Mouse (Mus musculus): ENCODE data around the gene Mcm2. TPM values are rescaled to one million over a fixed set of nuclear protein-coding genes. Genes with fewer than 3 reads are reported as not detected.

Gene Mcm2
- polyA plus RNA-seq (2012; rRNA removed) = 8.9 and 10.2 TPM in 2 replicates

- under 1% methylated on average over 33 of the region's 33 CpGs for WGBS
- Histone ChIP-seq H3K4me3 (ENCODE audit: insufficient read depth, low read depth, low read length) (peak within 1 kb of the TSS; percentile 79), H3K27me3 (replicated peaks; ENCODE audit: control insufficient read depth, insufficient read depth, low read length) (no peaks in the 10 kb centered on the region), H3K27ac (ENCODE audit: insufficient read depth, low read depth, low read length) (no peak within 1 kb of the TSS), H3K36me3 (ENCODE audit: control insufficient read depth, insufficient read depth, low read length) (no peaks in the 10 kb centered on the region), H3K4me1 (ENCODE audit: control insufficient read depth, insufficient read depth, low read length) (peaks cover 16% of the 10 kb centered on the region)
- peak; percentile 98 for DNase-seq
- TF ChIP-seq CTCF (conservative IDR thresholded peaks at IDR 0.05; ENCODE audit: insufficient read depth, insufficient read length, low read depth, low read length) (no peak), POLR2A (IDR thresholded peaks at IDR 0.05; ENCODE audit: low read depth, low read length) (no peak)
These were observed at the start of gene Mcm2 for GRCm38 (mm10) chr6:88898534-88899048. Gene Mcm2 (minus strand): TSS chr6:88898780.

GRCm38 (mm10) chr6:88947771-88948170 is 49.2 kb upstream of the Mcm2 start:
- H3K27ac ChIP-seq (ENCODE audit: insufficient read depth, low read depth, low read length) = no peak overlapping the region
- H3K4me1 ChIP-seq (ENCODE audit: control insufficient read depth, insufficient read depth, low read length) = no peaks in the 10 kb centered on the region
- no peak for DNase-seq
- H3K36me3 ChIP-seq (ENCODE audit: control insufficient read depth, insufficient read depth, low read length) = no peaks in the 10 kb centered on the region
- H3K4me3 ChIP-seq (ENCODE audit: insufficient read depth, low read depth, low read length) = no peak overlapping the region
- H3K27me3 ChIP-seq (replicated peaks; ENCODE audit: control insufficient read depth, insufficient read depth, low read length) = no peaks in the 10 kb centered on the region
- TF ChIP-seq POLR2A (IDR thresholded peaks at IDR 0.05; ENCODE audit: low read depth, low read length) = no peak
- TF ChIP-seq CTCF (conservative IDR thresholded peaks at IDR 0.05; ENCODE audit: insufficient read depth, insufficient read length, low read depth, low read length) = no peak

- 89% methylated on average over 6 of the region's 6 CpGs for WGBS
- TF ChIP-seq POLR2A (IDR thresholded peaks at IDR 0.05; ENCODE audit: low read depth, low read length) = no peak
- TF ChIP-seq CTCF (conservative IDR thresholded peaks at IDR 0.05; ENCODE audit: insufficient read depth, insufficient read length, low read depth, low read length) = no peak
- Histone ChIP-seq H3K27me3 (replicated peaks; ENCODE audit: control insufficient read depth, insufficient read depth, low read length) (no peaks in the 10 kb centered on the region), H3K4me3 (ENCODE audit: insufficient read depth, low read depth, low read length) (no peak overlapping the region), H3K4me1 (ENCODE audit: control insufficient read depth, insufficient read depth, low read length) (no peaks in the 10 kb centered on the region), H3K27ac (ENCODE audit: insufficient read depth, low read depth, low read length) (no peak overlapping the region), H3K36me3 (ENCODE audit: control insufficient read depth, insufficient read depth, low read length) (no peaks in the 10 kb centered on the region)
- DNase-seq = no peak
These were observed 47.9 kb upstream of the Mcm2 start for GRCm38 (mm10) chr6:88946442-88946841.

GRCm38 (mm10) chr6:88943666-88944065 is 45.1 kb upstream of the Mcm2 start:
- no peaks in the 10 kb centered on the region for H3K36me3 ChIP-seq (ENCODE audit: control insufficient read depth, insufficient read depth, low read length)
- no peaks in the 10 kb centered on the region for H3K4me1 ChIP-seq (ENCODE audit: control insufficient read depth, insufficient read depth, low read length)
- TF ChIP-seq POLR2A (IDR thresholded peaks at IDR 0.05; ENCODE audit: low read depth, low read length) = no peak
- no peak for TF ChIP-seq CTCF (conservative IDR thresholded peaks at IDR 0.05; ENCODE audit: insufficient read depth, insufficient read length, low read depth, low read length)
- no peak for DNase-seq
- WGBS = 82% methylated on average over 6 of the region's 6 CpGs
- H3K27me3 ChIP-seq (replicated peaks; ENCODE audit: control insufficient read depth, insufficient read depth, low read length) = no peaks in the 10 kb centered on the region
- no peak overlapping the region for H3K27ac ChIP-seq (ENCODE audit: insufficient read depth, low read depth, low read length)
- H3K4me3 ChIP-seq (ENCODE audit: insufficient read depth, low read depth, low read length) = no peak overlapping the region

- H3K27ac ChIP-seq (ENCODE audit: insufficient read depth, low read depth, low read length) = no peak overlapping the region
These were observed 44.0 kb upstream of the Mcm2 start for GRCm38 (mm10) chr6:88942595-88942994.

GRCm38 (mm10) chr6:88941628-88942027 is 43.0 kb upstream of the Mcm2 start:
- no peak overlapping the region for H3K27ac ChIP-seq (ENCODE audit: insufficient read depth, low read depth, low read length)
- H3K36me3 ChIP-seq (ENCODE audit: control insufficient read depth, insufficient read depth, low read length) = no peaks in the 10 kb centered on the region
- no peak overlapping the region for H3K4me3 ChIP-seq (ENCODE audit: insufficient read depth, low read depth, low read length)
- no peak for TF ChIP-seq POLR2A (IDR thresholded peaks at IDR 0.05; ENCODE audit: low read depth, low read length)
- TF ChIP-seq CTCF (conservative IDR thresholded peaks at IDR 0.05; ENCODE audit: insufficient read depth, insufficient read length, low read depth, low read length) = no peak
- H3K27me3 ChIP-seq (replicated peaks; ENCODE audit: control insufficient read depth, insufficient read depth, low read length) = no peaks in the 10 kb centered on the region
- WGBS = 60% methylated on average over 4 of the region's 4 CpGs
- H3K4me1 ChIP-seq (ENCODE audit: control insufficient read depth, insufficient read depth, low read length) = no peaks in the 10 kb centered on the region
- DNase-seq = no peak

More at GRCm38 (mm10) chr6:88942595-88942994, 44.0 kb upstream of the Mcm2 start:
- no peaks in the 10 kb centered on the region for H3K36me3 ChIP-seq (ENCODE audit: control insufficient read depth, insufficient read depth, low read length)
- TF ChIP-seq CTCF (conservative IDR thresholded peaks at IDR 0.05; ENCODE audit: insufficient read depth, insufficient read length, low read depth, low read length) (no peak), POLR2A (IDR thresholded peaks at IDR 0.05; ENCODE audit: low read depth, low read length) (no peak)
- no peak for DNase-seq
- no peak overlapping the region for H3K4me3 ChIP-seq (ENCODE audit: insufficient read depth, low read depth, low read length)
- no peaks in the 10 kb centered on the region for H3K27me3 ChIP-seq (replicated peaks; ENCODE audit: control insufficient read depth, insufficient read depth, low read length)
- WGBS = 66% methylated on average over 8 of the region's 8 CpGs
- no peaks in the 10 kb centered on the region for H3K4me1 ChIP-seq (ENCODE audit: control insufficient read depth, insufficient read depth, low read length)

GRCm38 (mm10) chr6:88940090-88940916 is 41.7 kb upstream of the Mcm2 start:
- H3K4me1 ChIP-seq (ENCODE audit: control insufficient read depth, insufficient read depth, low read length) = no peaks in the 10 kb centered on the region
- no peak for TF ChIP-seq POLR2A (IDR thresholded peaks at IDR 0.05; ENCODE audit: low read depth, low read length)
- TF ChIP-seq CTCF (conservative IDR thresholded peaks at IDR 0.05; ENCODE audit: insufficient read depth, insufficient read length, low read depth, low read length) = no peak
- no peak overlapping the region for H3K4me3 ChIP-seq (ENCODE audit: insufficient read depth, low read depth, low read length)
- 65% methylated on average over 9 of the region's 9 CpGs for WGBS
- no peaks in the 10 kb centered on the region for H3K27me3 ChIP-seq (replicated peaks; ENCODE audit: control insufficient read depth, insufficient read depth, low read length)
- DNase-seq = peak; percentile 12
- no peak overlapping the region for H3K27ac ChIP-seq (ENCODE audit: insufficient read depth, low read depth, low read length)
- no peaks in the 10 kb centered on the region for H3K36me3 ChIP-seq (ENCODE audit: control insufficient read depth, insufficient read depth, low read length)
